ENCODE assay signal across 30 mouse cellular contexts in the genomic region with DNA sequence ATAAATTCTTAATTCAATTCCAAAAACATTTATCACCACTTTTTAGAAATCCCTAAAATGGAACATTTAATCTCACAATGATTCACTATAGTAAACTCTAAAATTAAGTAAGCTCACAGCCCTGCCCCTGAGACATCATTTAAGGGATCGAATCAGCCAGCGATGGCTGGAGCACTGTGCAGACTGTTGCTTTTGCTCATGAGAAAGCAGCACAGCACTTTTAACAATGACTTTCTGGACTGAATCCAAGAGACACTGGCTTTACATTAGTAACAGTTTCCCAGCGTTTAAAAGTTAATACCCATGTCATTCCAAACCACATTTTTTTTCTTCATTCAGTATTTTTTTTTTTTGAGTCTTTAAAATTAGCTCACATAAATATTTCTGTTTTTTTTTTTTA.
A peak's percentile ranks its signal among the peaks of the same experiment; 100 is the strongest.
DNase-seq lines count a peak whose midpoint lies in the region; ATAC-seq and TF ChIP-seq lines count a peak whose summit lies in the region.
"Had no signal": no experiment of that assay in that cellular context is flagged by ENCODE, and none has a peak within 500 bp of the region (broad histone marks: within the 10 kb centered on the region; RNA-seq: fewer than 3 reads in every experiment).

No protein-coding gene starts in this region.

- no peak overlapping the region for H3K4me3 ChIP-seq in hindbrain, postnatal 0 days (ENCODE audit: low read length)
- no peak overlapping the region for H3K4me3 ChIP-seq in hindbrain, embryonic 13.5 days
- H3K4me3 ChIP-seq in midbrain, embryonic 13.5 days (replicated peaks) = no peak overlapping the region
- H3K4me3 ChIP-seq in midbrain, embryonic 16.5 days (ENCODE audit: low read depth, low read length) = no peak overlapping the region
- H3K4me3 ChIP-seq: embryonic facial prominence, embryonic 13.5 days; forebrain, embryonic 12.5 days; liver, embryonic 12.5 days; myocyte; neural tube, embryonic 12.5 days had no signal

- no peak overlapping the region for H3K9ac ChIP-seq in hindbrain, postnatal 0 days (replicated peaks; ENCODE audit: low read length)
- no peak overlapping the region for H3K9ac ChIP-seq in hindbrain, embryonic 13.5 days
- H3K9ac ChIP-seq in midbrain, embryonic 13.5 days (replicated peaks) = no peak overlapping the region
- H3K9ac ChIP-seq in midbrain, embryonic 16.5 days (ENCODE audit: low read depth, low read length) = no peak overlapping the region
- H3K9ac ChIP-seq: embryonic facial prominence, embryonic 13.5 days; forebrain, embryonic 12.5 days; liver, embryonic 12.5 days; liver, postnatal 0 days; neural tube, embryonic 12.5 days had no signal

- H3K27ac ChIP-seq in hindbrain, postnatal 0 days = no peak overlapping the region
- no peak overlapping the region for H3K27ac ChIP-seq in hindbrain, embryonic 13.5 days
- H3K27ac ChIP-seq in midbrain, embryonic 13.5 days = no peak overlapping the region
- H3K27ac ChIP-seq in midbrain, embryonic 16.5 days (ENCODE audit: low read length) = no peak overlapping the region
- H3K27ac ChIP-seq: forebrain, embryonic 12.5 days; liver, embryonic 12.5 days; neural tube, embryonic 12.5 days; stomach, postnatal 0 days had no signal

- no peaks in the 10 kb centered on the region for H3K4me1 ChIP-seq in hindbrain, postnatal 0 days (ENCODE audit: insufficient read depth, low read length)
- H3K4me1 ChIP-seq in hindbrain, embryonic 13.5 days (replicated peaks) = no peaks in the 10 kb centered on the region
- H3K4me1 ChIP-seq in midbrain, embryonic 13.5 days (replicated peaks) = 0 out of 2 replicates have a peak, but pooled peaks cover 3% of the 10 kb centered on the region
- H3K4me1 ChIP-seq in midbrain, embryonic 16.5 days (ENCODE audit: control insufficient read depth, insufficient read depth, low read length) = no peaks in the 10 kb centered on the region
- H3K4me1 ChIP-seq: liver, embryonic 12.5 days; neural tube, embryonic 12.5 days had no signal

- no peak for TF ChIP-seq POLR2A in brain, embryonic 14.5 days (IDR thresholded peaks at IDR 0.05; ENCODE audit: borderline replicate concordance, extremely low read depth, insufficient read depth, insufficient read length, poor library complexity, severe bottlenecking)

- no peak overlapping the region for H3K4me2 ChIP-seq in hindbrain, postnatal 0 days (ENCODE audit: low read depth, low read length)
- no peak overlapping the region for H3K4me2 ChIP-seq in hindbrain, embryonic 13.5 days
- no peak overlapping the region for H3K4me2 ChIP-seq in midbrain, embryonic 13.5 days (replicated peaks)
- H3K4me2 ChIP-seq in midbrain, embryonic 16.5 days (ENCODE audit: low read length) = no peak overlapping the region
- H3K4me2 ChIP-seq: embryonic facial prominence, embryonic 13.5 days; forebrain, embryonic 12.5 days; heart, embryonic 11.5 days; liver, embryonic 12.5 days; neural tube, embryonic 12.5 days had no signal

- no peak for TF ChIP-seq CTCF in hindbrain, postnatal 0 days (IDR thresholded peaks at IDR 0.05; ENCODE audit: low read depth)
- no peak for TF ChIP-seq CTCF in brain, embryonic 14.5 days (IDR thresholded peaks at IDR 0.05; ENCODE audit: borderline replicate concordance, extremely low read depth, insufficient read depth, insufficient read length)

- 21% methylated on average over 3 of the region's 3 CpGs for WGBS in hindbrain, postnatal 0 days
- 39% methylated on average over 3 of the region's 3 CpGs for WGBS in hindbrain, embryonic 13.5 days
- WGBS in midbrain, embryonic 13.5 days = 49% methylated on average over 3 of the region's 3 CpGs
- 36% methylated on average over 3 of the region's 3 CpGs for WGBS in midbrain, embryonic 16.5 days

- ATAC-seq in hindbrain, postnatal 0 days = no peak
- no peak for ATAC-seq in hindbrain, embryonic 13.5 days (ENCODE audit: low FRiP score)
- 0 out of 2 replicates have a peak, but pooled peaks have one; percentile 40 for ATAC-seq in midbrain, embryonic 13.5 days
- no peak for ATAC-seq in midbrain, embryonic 16.5 days
- ATAC-seq: intestine, postnatal 0 days; liver, embryonic 12.5 days; liver, postnatal 0 days had no signal

- intact Hi-C loops in gastrocnemius, postnatal 14 days (cut with DNase I; ENCODE audit: low total_unique reads) = no loop called here

- no peaks in the 10 kb centered on the region for H3K9me3 ChIP-seq in hindbrain, postnatal 0 days (ENCODE audit: low read length)
- H3K9me3 ChIP-seq in hindbrain, embryonic 13.5 days = no peaks in the 10 kb centered on the region
- H3K9me3 ChIP-seq in midbrain, embryonic 13.5 days = no peaks in the 10 kb centered on the region
- no peaks in the 10 kb centered on the region for H3K9me3 ChIP-seq in midbrain, embryonic 16.5 days (replicated peaks; ENCODE audit: control insufficient read depth, low read length, poor library complexity, severe bottlenecking)
- H3K9me3 ChIP-seq: embryonic facial prominence, embryonic 13.5 days; forebrain, embryonic 12.5 days; liver, embryonic 12.5 days; neural tube, embryonic 12.5 days had no signal

- H3K36me3 ChIP-seq in hindbrain, postnatal 0 days (ENCODE audit: insufficient read depth, low read length) = no peaks in the 10 kb centered on the region
- no peaks in the 10 kb centered on the region for H3K36me3 ChIP-seq in hindbrain, embryonic 13.5 days
- no peaks in the 10 kb centered on the region for H3K36me3 ChIP-seq in midbrain, embryonic 13.5 days
- no peaks in the 10 kb centered on the region for H3K36me3 ChIP-seq in midbrain, embryonic 16.5 days (ENCODE audit: control insufficient read depth, insufficient read depth, low read length)
- H3K36me3 ChIP-seq: embryonic facial prominence, embryonic 13.5 days; forebrain, embryonic 12.5 days; liver, embryonic 12.5 days; neural tube, embryonic 12.5 days had no signal

- peak; percentile 18 for DNase-seq in hindbrain, postnatal 0 days (ENCODE audit: low spot score)
- peak; percentile 66 for DNase-seq in brain, embryonic 14.5 days (ENCODE audit: low read depth)
- DNase-seq in retina, postnatal 1 day = no peak
- DNase-seq in gastrocnemius, postnatal 14 days = no peak
- DNase-seq: adrenal gland, postnatal 10 days; cerebellum, adult 11-12 months; cerebellum, adult 9-11 months; gastrocnemius, postnatal 36 days; heart, adult 18-20 months; heart, postnatal 36 days; kidney, adult 9 months; kidney, postnatal 10 days; layer of hippocampus, postnatal 36 days; liver, postnatal 0 days; lung, postnatal 36 days; right cerebral cortex, postnatal 4 days; thymus, adult 18-20 months; thymus, postnatal 25 days had no signal

- H3K27me3 ChIP-seq in hindbrain, postnatal 0 days (ENCODE audit: insufficient read depth, low read length) = no peaks in the 10 kb centered on the region
- no peaks in the 10 kb centered on the region for H3K27me3 ChIP-seq in hindbrain, embryonic 13.5 days
- H3K27me3 ChIP-seq in midbrain, embryonic 13.5 days = no peaks in the 10 kb centered on the region
- H3K27me3 ChIP-seq in midbrain, embryonic 16.5 days (ENCODE audit: control insufficient read depth, insufficient read depth, low read depth, low read length) = no peaks in the 10 kb centered on the region
- H3K27me3 ChIP-seq: CH12.LX; embryonic facial prominence, embryonic 13.5 days; forebrain, embryonic 12.5 days; liver, embryonic 12.5 days; neural tube, embryonic 12.5 days had no signal

Comparison
In these comparisons a context has a peak if more than half of its experiments do, and no peak if none do; other contexts are left out.
1. DNase-seq: peak in hindbrain, postnatal 0 days (single experiment) and brain, embryonic 14.5 days (single experiment); none in retina, postnatal 1 day (single experiment) and gastrocnemius, postnatal 14 days (single experiment).